Mouse (Mus musculus) ovary, postnatal 14 days (tissue): ENCODE data around the gene Cmtr1.

Source experiments
- DNase-seq: peaks from one replicate; pipeline ENCODE4 v3.0.0; 2022; ENCODE audit warnings: low spot score

The Cmtr1 gene

GRCm38 (mm10) chr17:29669030-29669429 lies 8.6 kb downstream of the Cmtr1 start:
- DNase-seq: no peak

- DNase-seq: no peak
Observed at GRCm38 (mm10) chr17:29669936-29670335, 9.5 kb downstream of the Cmtr1 start.

- DNase-seq: no peak
Observed at GRCm38 (mm10) chr17:29671021-29671420, 10.6 kb downstream of the Cmtr1 start.

- no peak for DNase-seq
Observed at GRCm38 (mm10) chr17:29673325-29673724, 12.9 kb downstream of the Cmtr1 start.

GRCm38 (mm10) chr17:29678526-29678925 lies 18.1 kb downstream of the Cmtr1 start:
- no peak for DNase-seq

GRCm38 (mm10) chr17:29679038-29679767 lies 18.8 kb downstream of the Cmtr1 start:
- DNase-seq: no peak

- no peak for DNase-seq
Observed at GRCm38 (mm10) chr17:29680174-29680573, 19.8 kb downstream of the Cmtr1 start.

GRCm38 (mm10) chr17:29680921-29681320 lies 20.5 kb downstream of the Cmtr1 start:
- no peak for DNase-seq

- no peak for DNase-seq
Observed at GRCm38 (mm10) chr17:29681669-29682068, 21.3 kb downstream of the Cmtr1 start.

GRCm38 (mm10) chr17:29682261-29682660 lies 21.9 kb downstream of the Cmtr1 start:
- DNase-seq: no peak

GRCm38 (mm10) chr17:29683127-29683526 lies 22.7 kb downstream of the Cmtr1 start:
- DNase-seq: no peak

- DNase-seq: no peak
Observed at GRCm38 (mm10) chr17:29684275-29684674, 23.9 kb downstream of the Cmtr1 start.

GRCm38 (mm10) chr17:29686771-29687170 lies 26.4 kb downstream of the Cmtr1 start:
- no peak for DNase-seq

- no peak for DNase-seq
Observed at GRCm38 (mm10) chr17:29687373-29687772, 27.0 kb downstream of the Cmtr1 start.

- DNase-seq: no peak
Observed at GRCm38 (mm10) chr17:29688610-29689009, 28.2 kb downstream of the Cmtr1 start.

GRCm38 (mm10) chr17:29690257-29690656 lies 29.9 kb downstream of the Cmtr1 start:
- DNase-seq: no peak

- DNase-seq: no peak
Observed at GRCm38 (mm10) chr17:29692827-29693226, 32.4 kb downstream of the Cmtr1 start.

- DNase-seq: no peak
Observed at GRCm38 (mm10) chr17:29693571-29693970, 33.2 kb downstream of the Cmtr1 start.

- no peak for DNase-seq
Observed at GRCm38 (mm10) chr17:29694516-29694915, 34.1 kb downstream of the Cmtr1 start.

- DNase-seq: no peak
Observed at GRCm38 (mm10) chr17:29696940-29697339, 36.5 kb downstream of the Cmtr1 start.

GRCm38 (mm10) chr17:29698421-29698820 lies 38.0 kb downstream of the Cmtr1 start:
- DNase-seq: no peak

- no peak for DNase-seq
Observed at GRCm38 (mm10) chr17:29700573-29700972, 40.2 kb downstream of the Cmtr1 start.

GRCm38 (mm10) chr17:29702938-29703710 lies 42.7 kb downstream of the Cmtr1 start:
- DNase-seq: no peak
